Mouse (Mus musculus): ENCODE measurements around the gene Cd68.
"Not testable (repeated sequence)": the region's sequence is repeated elsewhere in the genome, so short reads cannot be mapped to it uniquely, and the experiment has no call there.

The Cd68 gene

GRCm38 (mm10) chr11:69624339-69624738 is 41.6 kb downstream of the Cd68 start:
- not testable (repeated sequence) for DNase-seq (ENCODE audit: low spot score in 2 of 2)

DNA sequence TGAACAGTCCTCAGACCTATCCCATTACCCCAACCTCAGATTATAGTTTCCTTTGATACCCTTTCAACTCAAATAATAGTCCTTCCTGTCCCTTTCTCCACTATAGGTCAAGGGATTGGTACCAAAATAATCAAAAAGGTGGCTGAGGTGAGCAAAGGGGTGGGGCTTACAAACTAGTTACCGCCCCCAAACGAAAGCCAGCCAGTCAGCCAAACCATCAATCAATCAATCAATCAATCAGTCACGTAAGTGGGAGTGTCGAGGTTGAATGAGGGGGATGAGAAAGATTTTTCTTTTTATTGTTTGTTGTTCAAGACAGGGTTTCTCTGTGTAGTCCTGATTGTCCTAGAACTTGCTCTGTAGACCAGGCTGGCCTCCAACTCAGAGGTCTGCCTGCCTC is 42.9 kb downstream of the Cd68 start:
- no peak for DNase-seq (ENCODE audit: low spot score in 2 of 2)

- no peak for DNase-seq (ENCODE audit: low spot score in 2 of 2)
Measured at GRCm38 (mm10) chr11:69622406-69622805, 43.5 kb downstream of the Cd68 start.

- DNase-seq (ENCODE audit: low spot score in 2 of 2): peak; percentile 42 to 77
Measured at GRCm38 (mm10) chr11:69621571-69622268, 44.2 kb downstream of the Cd68 start, which contains the start of gene Sat2. Gene Sat2, plus strand, starts transcription at chr11:69622024.

GRCm38 (mm10) chr11:69620394-69621081 is 45.4 kb downstream of the Cd68 start:
- no peak for DNase-seq (ENCODE audit: low spot score in 2 of 2)

GRCm38 (mm10) chr11:69617805-69618204 is 48.1 kb downstream of the Cd68 start, which contains the start of gene Shbg:
Gene Shbg, minus strand, starts transcription at chr11:69617905.
- no peak for DNase-seq (ENCODE audit: low spot score in 2 of 2)

- no peak for DNase-seq (ENCODE audit: low spot score in 2 of 2)
Measured at GRCm38 (mm10) chr11:69616781-69617180, 49.2 kb downstream of the Cd68 start.

DNA sequence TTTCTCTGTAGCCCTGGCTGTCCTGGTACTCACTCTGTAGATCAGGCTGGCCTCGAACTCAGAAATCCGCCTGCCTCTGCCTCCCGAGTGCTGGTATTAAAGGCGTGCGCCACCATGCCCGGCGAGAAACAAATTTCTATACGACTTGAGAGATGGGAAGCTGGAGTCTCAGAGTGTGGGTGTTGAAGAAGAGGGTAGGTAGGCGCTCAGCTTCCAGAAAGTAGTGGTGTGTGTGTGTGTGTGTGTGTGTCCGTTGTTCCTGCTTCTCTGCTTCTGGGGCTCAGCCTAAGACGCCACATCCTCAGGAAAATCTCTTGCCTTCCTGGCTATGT is 51.7 kb downstream of the Cd68 start:
- not testable (repeated sequence) for DNase-seq (ENCODE audit: low spot score in 2 of 2)

Data from cerebellum, postnatal 4 days (tissue).